Mouse (Mus musculus) G1E (cell line): ENCODE results near the gene Fgfr2.

Source experiments
- CTCF ChIP-seq: IDR thresholded peaks from 2 replicates; pipeline ENCODE4 v1.5.1; 2012; ENCODE audit warnings: low read depth, low read length, inconsistent platforms, mixed read lengths
- GATA1 ChIP-seq: IDR thresholded peaks from 2 replicates; pipeline ENCODE4 v1.6.1; 2012; ENCODE audit warnings: borderline replicate concordance, low read length, inconsistent platforms, mixed read lengths
- GATA2 ChIP-seq: IDR thresholded peaks from 2 replicates; pipeline ENCODE4 v1.6.1; 2012; ENCODE audit warnings: low read depth, low read length, inconsistent platforms, borderline replicate concordance
- POLR2AphosphoS5 ChIP-seq: IDR thresholded peaks from 2 replicates; pipeline ENCODE4 v1.6.1; 2012; ENCODE audit warnings: low read depth, low read length, inconsistent platforms; ENCODE audit not compliant: insufficient replicate concordance
- TAL1 ChIP-seq: conservative IDR thresholded peaks from 2 replicates; pipeline ENCODE4 v1.6.1; 2012; ENCODE audit warnings: low read depth, low read length, inconsistent platforms, mixed read lengths

GRCm38 (mm10) chr7:131778271-131778985, 1344.7 kb downstream of the Fgfr2 start:
- TF ChIP-seq POLR2AphosphoS5 = no peak
- no peak for TF ChIP-seq CTCF
- no peak for TF ChIP-seq GATA1
- TF ChIP-seq GATA2 = no peak
- TF ChIP-seq TAL1 = no peak
